Mouse (Mus musculus): ENCODE results near the gene Scyl3.

Scyl3 gene

GRCm38 (mm10) chr1:163958036-163958435 is 29.1 kb downstream of the Scyl3 start:
- no peak for DNase-seq (ENCODE audit: low read depth, low spot score)

GRCm38 (mm10) chr1:163964008-163964689 is 35.2 kb downstream of the Scyl3 start:
- no peak for DNase-seq (ENCODE audit: low read depth, low spot score)

GRCm38 (mm10) chr1:163974471-163974870 is 45.6 kb downstream of the Scyl3 start:
- DNase-seq (ENCODE audit: low read depth, low spot score): no peak

- no peak for DNase-seq (ENCODE audit: low read depth, low spot score)
Measured at GRCm38 (mm10) chr1:163975088-163975487, 46.2 kb downstream of the Scyl3 start.

- no peak for DNase-seq (ENCODE audit: low read depth, low spot score)
Measured at GRCm38 (mm10) chr1:163976515-163976914, 47.6 kb downstream of the Scyl3 start.

GRCm38 (mm10) chr1:163992371-163992770 is 63.5 kb downstream of the Scyl3 start:
- DNase-seq (ENCODE audit: low read depth, low spot score): no peak

GRCm38 (mm10) chr1:163994173-163994720 is 65.3 kb downstream of the Scyl3 start:
- DNase-seq (ENCODE audit: low read depth, low spot score): no peak

GRCm38 (mm10) chr1:163994721-163995608 is 66.1 kb downstream of the Scyl3 start, which contains the start of the genes BC055324 and Mettl18:
BC055324 (minus strand) TSS chr1:163994796.
Mettl18 (plus strand) TSS chr1:163994889.
- peak; percentile 86 for DNase-seq (ENCODE audit: low read depth, low spot score)

GRCm38 (mm10) chr1:163995609-163995913 is 66.7 kb downstream of the Scyl3 start:
- no peak for DNase-seq (ENCODE audit: low read depth, low spot score)

GRCm38 (mm10) chr1:164001831-164002452 is 73.0 kb downstream of the Scyl3 start:
- no peak for DNase-seq (ENCODE audit: low read depth, low spot score)

- DNase-seq (ENCODE audit: low read depth, low spot score): no peak
Measured at GRCm38 (mm10) chr1:164004311-164004710, 75.4 kb downstream of the Scyl3 start.
